Mouse (Mus musculus) kidney, adult 8-10 months (tissue): ENCODE results near the gene Cnnm1.

ENCODE experiments used
- DNase-seq, 2 experiments: peaks; one replicate each; pipeline ENCODE4 v3.0.0; 2022

The Cnnm1 gene

DNA sequence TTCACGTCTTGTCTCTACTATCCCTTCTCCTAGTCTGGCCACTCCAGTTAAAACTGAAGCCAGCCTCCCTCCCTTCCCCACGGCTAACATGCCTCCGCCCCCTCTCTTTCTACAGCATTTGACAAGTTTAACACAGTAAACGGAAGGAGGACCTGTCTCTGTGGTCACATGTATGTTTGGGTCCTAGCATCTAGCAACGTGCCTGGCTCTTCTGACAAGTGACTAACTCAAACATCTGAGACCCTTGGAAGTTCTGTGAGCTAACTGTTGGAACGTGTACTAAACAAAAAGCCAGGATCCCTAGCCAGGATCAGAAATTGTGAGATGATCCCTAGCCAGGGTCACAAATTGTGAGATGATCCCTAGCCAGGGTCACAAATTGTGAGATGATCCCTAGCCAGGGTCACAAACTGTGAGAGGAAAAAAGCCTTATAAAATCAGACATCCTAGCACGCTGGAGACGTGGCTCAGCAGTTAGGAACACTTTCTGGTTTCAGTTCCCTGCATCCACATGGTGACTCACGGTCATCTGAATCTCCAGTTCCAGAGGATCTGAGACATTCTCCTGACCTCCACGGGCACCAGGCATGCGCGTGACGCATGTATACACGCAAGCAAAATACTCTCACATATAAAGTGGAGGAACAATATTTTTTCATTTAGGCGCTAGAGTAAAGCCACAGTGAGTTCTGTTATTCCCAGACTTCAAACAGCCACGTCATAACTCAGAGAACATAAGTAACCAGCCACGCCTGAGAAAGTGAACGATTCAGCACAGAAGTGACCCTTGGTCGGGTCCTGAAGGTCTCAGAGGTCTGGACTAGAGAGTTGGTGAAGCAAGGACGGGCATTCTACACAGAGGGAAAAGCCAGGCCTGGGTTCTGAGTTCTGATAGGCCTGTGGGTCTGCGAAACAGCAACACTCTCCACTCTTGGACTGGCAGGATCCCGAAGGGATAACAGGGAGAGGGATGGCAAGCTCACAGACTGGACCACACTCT, 71.7 kb downstream of the Cnnm1 start:
- DNase-seq = peak; percentile 64 to 66

DNA sequence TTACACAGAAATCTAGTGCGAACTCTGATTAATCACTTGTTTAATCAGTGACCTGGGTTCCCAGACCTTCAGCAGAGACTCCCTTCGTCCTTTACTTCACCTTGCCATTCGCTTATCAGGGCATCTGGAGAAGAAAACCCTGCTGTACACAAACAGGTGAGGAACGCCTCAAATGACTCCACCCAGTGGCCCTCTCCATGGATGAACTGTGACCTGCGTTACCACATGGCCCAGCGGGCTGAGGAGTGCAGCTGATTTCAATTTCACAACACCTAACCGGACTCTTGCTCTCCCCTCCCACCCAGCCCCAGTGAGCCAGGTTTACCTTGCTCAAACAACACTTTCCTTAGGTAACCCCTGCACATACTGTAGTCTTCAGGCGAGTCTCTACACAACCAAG, 73.6 kb downstream of the Cnnm1 start:
- peak in 1 of 2 experiments; percentile 53 for DNase-seq

DNA sequence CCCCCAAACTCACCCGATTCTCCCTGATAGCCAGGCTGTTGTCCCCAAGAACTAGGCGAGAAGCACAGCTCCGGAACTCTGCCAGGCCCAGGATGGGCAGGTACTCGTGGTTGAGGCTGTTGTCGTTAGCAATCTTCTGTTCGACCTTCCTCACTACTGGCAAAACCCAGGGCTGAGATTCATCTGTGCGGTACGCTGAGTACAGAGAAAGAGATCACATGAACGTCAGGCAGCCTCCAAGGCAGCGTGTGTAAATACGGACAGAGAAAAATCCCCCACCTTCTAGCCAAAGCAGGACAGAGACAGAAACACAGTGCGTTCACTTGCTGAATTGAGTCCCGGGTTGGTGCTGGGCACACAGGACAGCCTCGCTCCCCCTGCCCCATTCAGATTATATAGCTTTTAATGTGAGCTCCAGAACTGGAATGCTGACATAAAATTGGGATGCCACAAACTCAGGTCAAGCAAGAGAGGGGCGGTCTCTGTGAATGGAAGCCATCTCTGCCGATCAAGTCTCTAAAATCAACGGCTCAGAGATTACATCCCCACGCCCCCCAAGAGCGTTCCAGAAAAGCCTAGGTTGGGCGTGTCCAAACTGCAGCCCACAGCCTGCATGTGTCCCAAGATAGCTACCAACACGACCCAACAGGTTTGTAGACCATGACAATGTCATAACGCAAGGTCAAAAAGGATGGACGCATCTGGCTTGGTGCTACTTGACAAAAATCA, 75.6 kb downstream of the Cnnm1 start:
- DNase-seq = no peak

DNA sequence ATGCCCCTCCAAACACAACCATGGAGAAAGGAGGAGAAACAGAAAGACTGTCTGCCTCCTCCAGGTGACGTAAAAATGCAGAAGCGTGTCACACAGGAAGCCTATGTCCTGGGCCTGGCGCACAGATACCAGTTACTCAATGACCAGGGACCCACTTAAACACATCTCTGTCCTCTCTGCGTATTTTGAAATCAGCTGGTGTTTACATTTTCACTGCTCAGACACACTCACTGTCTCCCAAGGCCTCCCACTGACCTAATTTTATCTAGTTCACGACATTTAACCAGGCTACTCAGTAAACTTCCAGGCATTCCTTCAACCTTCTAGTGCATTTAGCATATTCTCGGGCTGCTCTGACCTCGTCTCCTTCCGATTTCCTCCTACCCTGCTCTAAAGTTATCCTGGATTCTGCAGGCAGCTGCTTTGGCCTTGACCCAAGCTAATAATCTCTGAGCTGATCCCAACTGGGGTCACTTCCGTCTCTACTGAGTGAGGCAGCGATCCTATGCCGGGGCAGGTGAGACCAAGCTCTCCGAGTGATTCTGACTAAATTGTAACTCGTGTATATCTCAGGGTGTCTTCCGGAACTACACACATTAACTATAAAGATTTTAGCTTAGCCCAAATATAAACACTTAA, 76.3 kb downstream of the Cnnm1 start:
- no peak for DNase-seq

DNA sequence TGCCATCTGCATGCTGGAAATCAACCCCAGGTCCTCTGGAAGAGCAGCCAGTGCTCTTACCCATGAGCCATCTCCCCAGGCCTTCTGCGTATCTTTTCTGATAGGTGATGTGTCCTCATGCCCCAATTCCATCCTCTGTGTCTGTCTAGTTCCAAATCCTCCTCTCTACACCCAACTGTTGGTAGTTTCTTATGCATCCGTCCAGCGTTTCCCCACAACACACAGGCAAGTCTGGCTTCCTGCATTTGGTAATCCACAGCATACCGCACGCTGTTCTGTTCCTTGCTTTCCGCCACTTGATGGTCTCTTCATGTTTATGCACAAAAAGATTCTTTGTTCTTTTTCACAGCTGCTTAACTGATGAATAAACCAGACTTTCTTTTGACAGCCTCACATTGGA, 77.1 kb downstream of the Cnnm1 start:
- no peak for DNase-seq

DNA sequence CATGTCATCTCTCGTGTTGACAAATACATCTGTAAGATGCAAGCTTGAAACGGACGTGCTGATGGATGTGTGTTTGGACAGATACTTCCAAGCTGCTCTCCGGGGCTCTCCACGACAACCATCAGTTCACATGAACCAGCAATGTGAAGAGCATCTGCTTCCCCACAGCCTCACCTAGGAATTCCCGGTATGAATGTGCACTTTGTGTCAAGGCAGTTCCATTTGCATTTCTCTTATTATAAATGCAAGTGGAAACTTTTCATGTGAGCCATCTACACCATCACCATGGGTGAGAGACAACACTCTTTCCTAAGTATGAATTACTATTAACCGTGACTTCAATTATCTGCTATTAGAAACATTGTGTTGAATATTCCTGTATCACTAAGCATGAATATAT, 77.6 kb downstream of the Cnnm1 start:
- DNase-seq = no peak

DNA sequence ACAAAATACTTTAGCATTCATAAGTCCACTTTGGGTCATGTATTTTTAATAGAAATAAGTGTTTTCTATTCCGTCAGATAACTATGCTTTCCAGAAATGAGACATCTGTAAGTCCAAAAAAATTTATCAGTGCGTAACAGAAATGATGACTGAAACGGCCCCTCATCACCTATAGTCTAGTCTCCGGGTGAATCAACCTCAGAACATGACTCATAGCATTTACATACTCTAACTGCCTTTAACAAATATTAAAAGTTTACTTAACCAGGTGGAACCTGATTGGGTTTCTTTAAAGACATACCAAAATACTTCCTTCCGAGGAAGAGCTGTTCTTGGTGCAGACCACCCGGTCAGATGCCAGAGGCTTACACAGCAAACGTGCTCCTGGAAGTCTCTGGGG, 78.0 kb downstream of the Cnnm1 start:
- no peak for DNase-seq

DNA sequence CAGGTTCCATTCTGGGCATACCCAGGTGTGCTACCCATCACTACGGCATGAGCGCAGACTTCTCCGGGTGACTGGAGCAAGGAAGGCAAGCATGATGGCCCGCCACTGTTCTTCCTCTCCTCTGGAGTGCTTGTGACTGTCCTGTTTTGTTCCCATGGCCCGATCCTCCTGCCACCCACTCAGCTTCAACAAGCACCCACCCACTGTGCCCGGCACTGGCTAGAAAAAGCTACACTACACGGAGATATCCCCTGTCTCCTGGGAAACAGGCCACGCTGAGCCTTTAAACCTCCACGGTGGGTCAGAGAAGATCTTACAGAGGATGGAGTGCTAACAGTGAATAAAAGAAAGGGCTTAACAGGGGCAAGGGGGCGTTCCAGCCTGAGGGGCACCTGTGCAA, 79.0 kb downstream of the Cnnm1 start:
- no peak for DNase-seq

DNA sequence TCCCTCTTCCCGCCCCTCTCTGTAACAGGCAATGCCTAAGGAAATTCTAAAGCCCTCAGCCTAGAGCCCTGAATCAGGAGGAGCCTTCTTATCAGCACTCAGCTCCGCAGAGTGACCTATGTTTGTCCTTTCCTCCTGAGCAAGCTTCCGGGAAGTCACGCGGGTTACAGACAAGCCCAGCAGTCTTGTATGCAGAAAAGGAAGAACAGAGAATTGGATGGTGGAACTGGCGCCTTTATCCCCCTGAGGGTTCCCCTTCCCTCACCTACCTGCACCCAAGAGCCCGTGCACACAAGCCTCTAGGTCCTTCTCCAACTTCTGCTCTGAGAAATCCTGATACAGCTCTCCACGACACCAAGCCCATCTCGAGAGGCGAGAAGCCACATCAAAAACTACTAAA, 80.2 kb downstream of the Cnnm1 start:
- DNase-seq = no peak

DNA sequence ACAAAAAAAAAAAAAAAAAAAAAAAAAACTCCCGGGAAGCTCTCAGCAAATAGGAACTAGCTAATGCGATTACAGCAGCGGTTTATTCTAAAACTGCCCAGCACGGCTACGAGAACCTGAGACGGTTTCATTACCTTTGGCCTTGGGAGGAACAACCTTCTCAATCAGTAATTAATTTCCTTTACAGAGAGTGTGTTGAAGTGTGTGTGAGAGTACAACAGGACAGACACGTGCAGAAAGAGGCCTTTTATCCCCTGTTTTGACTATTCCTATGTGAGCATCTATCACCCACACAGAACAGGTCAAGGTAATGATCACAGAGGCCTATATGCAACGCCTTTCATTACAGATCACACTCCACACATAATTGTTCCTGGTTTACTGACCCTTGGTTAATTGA, 81.1 kb downstream of the Cnnm1 start:
- DNase-seq = no peak

DNA sequence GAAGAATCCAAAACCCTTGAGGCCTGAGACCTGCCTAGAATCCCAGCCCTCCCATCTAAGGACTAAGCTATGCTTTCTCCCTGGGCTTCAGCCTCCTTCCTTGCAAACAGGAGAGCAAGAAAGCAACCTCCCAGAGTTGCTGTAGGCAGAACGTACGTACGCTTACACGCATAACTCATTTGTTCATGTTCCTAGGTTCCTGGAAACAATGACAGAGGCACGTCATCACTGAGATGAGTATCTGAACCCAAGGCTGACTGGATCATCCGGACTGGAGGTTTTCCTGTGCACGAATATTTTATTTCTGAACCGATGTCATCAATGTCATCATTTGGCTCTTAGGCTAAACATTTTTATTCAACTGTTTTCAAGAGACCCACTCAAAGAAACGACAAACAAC, 81.8 kb downstream of the Cnnm1 start:
- DNase-seq = no peak

DNA sequence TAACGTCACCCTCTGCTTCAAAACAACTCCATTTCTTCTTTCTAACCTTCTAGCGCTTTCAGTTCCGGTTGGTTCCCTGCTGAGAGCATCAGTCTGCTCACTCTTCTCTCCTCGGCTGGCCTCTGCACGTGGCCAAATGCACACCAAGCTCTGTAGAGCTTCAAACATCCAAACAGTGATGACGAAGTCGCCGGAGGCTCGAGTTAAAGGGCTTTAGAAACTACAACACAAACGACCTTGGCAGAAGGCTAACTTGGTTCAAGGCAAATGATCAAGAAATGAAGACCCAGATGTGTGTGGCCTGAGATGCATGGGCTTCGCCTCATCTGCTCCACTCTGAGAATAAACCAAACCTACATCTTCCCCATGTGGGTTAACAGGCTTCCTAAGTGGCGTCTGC, 83.3 kb downstream of the Cnnm1 start:
- DNase-seq = peak in 1 of 2 experiments; percentile 37

DNA sequence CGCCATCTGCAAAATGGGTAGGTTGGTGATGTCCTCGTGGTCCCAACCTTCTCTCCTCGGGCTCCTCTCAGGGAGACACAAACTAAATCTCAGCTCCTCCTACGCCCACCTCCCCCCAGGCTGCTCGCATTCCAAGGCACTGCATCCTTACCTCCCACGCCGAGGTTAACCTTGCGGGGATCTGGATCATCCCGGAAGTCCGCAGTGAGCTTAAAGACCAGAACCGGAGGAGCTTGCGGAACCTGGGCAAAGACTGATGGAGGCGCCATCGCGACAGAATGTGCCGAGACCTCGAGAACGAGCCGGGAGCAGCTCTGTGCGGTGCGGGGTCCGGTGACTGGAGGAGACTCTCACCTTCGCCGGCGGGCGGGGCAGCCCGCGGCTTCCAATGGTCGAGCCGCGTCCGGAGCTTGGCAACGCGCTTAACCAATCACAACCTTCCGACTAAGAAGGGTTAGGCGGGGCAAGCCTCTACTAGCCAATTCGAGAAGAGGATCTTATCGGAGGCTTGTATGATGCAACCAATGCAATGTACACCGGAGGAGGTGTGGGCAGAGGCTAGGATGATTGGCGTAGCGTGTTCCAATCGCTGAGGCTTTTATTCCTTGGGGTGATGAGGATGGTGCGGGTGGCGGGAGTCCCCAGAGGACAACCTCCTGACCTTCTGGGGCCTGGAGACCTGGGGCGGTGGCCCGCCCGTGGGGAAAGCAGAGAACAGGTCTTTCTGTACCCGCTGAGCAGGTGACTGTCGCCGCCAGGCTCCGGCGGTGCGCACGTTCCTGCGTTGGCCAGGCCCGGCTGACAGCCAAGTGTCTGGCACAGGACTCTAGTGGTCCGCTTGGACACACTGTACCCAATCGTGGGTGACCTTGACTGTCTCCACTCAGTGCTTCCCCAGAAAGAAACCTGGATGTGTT, 84.2 kb downstream of the Cnnm1 start, which contains the start of gene Got1:
Got1 (minus strand) TSS at position 419 of the 917 bp plus-strand sequence.
- DNase-seq = peak; percentile 96 to 99

DNA sequence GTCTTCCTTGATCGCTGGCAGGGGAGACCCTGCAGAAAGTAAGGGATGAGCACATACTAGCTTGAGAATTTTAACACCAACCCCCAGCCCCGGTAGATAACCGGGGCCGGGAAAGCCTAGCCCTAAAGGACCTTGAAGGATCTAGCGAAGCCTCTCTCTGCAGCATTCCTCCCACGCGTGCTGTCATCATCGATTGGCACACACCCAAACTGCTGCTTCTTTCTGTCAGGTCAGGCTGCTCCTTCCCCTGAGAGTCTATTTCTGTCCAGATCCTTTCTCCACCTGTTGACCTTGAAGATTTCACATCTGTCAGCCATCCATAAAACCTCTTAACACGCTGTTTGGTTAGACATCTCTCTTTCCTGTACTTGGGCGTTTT, 84.9 kb downstream of the Cnnm1 start:
- peak in 1 of 2 experiments; percentile 44 for DNase-seq

DNA sequence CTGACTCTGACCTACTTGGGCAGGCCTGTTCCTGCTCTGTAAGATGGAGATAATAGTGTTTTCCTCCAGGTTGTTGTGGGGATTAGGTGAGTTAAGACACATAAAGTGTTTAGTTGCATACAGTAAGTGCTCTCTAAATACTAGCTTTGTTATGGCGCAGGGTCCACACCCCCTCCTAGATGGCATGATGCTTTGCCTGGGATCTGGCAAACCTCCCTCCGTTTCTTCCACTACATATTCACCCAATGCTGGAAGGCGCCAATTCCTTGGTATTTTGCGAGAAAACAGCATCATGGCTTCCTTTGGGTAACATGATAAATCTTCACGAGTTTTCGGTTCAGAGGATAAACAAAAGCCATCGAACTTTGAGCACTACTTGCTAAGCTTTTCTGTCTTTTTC, 85.3 kb downstream of the Cnnm1 start:
- DNase-seq = no peak

DNA sequence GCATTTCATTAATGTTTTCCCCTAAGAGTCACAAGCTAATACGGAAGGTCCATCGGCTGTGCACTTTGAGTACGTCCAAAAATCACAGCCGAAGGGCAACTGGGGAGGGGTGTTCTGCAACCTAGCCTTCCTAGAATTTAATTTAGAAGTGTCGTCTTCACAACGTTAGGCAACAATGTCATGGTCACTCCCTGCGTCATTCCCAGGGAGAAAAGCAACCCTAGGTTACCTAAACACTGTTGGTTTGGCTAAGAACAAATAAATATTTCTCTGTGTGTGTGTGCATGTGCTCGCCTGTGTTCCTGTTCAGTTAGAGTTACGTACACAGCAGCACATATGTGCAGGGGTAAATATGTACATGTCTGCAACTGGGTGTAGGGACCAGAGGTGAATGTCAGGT, 85.8 kb downstream of the Cnnm1 start:
- DNase-seq = no peak

DNA sequence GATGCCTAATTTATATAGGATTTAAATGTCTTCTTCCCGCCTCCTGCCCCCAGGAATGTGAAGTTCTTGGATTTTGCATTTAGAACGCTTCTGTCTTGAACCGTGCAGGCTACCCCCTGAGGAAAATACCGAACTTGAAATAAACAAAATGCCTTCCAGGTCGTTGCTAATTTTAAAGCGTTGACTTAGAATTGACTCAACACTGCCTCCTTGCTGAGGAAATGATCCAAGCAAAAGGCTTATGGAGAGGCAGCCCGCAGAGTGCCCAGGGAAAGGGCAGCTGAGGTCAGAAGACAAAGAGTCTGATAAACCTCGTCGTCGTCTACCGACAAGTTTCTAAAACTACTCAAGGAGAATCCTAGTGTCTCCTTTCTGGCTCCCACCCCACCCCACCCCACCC, 86.9 kb downstream of the Cnnm1 start:
- peak in 1 of 2 experiments; percentile 57 for DNase-seq

DNA sequence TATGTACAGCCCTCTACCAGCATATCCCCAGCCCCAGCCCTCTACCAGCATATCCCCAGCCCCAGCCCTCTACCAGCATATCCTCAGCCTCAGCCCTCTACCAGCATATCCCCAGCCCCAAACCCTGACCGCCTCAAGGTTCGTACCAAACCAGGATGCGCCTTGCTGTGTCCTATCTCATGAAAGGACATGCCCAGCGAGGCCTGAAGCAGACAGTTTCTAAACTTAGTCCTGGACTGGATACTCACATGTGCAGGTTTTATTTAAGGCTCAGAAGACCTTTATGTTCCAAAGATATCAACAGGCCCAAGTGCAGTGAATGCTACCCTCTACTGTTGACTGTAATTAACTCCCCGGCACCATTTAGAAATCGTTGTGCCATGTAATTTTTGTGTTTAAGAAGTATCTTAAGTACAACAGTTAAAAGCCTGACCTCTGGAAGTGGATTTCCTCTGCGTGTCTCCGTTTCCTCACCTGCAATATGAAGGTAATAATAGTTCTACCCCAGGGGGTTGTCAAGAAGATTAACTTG, 87.9 kb downstream of the Cnnm1 start:
- DNase-seq = no peak

DNA sequence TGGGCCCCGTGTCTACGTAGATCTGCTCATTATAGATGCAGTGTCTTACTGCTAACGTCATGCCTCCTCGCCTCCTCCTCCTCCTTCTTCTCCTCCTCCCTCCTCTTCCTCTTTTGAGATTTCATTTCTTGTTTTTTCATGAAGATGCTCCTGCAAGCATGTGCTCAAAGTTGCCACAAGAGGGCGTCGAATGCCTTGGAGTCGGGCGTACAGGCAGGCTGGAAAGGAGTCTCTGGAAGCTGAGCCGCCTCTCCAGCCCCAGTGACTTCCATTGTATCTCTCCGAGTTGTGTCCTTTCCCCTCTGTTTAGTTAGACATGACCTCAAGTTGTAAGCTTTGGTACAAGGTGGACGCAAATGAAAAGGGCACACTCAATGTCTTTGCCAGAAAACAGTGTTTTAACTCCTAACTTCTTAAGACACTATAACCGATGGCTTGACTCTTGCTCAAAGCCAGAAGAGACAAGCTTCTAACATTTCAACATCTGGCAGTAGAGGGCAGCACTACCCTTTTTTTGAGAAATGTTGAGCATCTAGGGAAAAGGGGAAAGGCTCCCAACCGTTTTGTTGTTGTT, 90.0 kb downstream of the Cnnm1 start:
- DNase-seq = peak; percentile 71 to 78

DNA sequence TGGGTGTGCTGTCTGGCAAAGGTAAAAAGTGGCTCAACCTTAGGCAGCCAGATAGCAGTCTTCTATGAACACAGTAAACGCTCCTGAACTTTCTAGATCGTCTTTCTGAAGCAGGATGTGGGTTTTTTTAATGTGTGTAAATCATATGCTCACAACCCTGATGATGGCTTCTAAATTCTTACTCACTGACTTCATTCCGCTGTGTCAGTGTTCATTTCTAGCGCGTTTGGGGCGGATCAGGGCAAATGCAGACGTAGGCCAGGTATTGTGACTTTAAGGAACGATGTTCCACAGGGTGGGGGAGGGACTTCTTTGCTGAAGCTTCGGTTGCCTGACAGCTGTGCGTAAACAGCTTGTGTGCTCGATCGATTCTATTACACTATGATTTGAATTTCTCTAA, 90.7 kb downstream of the Cnnm1 start:
- DNase-seq = no peak

DNA sequence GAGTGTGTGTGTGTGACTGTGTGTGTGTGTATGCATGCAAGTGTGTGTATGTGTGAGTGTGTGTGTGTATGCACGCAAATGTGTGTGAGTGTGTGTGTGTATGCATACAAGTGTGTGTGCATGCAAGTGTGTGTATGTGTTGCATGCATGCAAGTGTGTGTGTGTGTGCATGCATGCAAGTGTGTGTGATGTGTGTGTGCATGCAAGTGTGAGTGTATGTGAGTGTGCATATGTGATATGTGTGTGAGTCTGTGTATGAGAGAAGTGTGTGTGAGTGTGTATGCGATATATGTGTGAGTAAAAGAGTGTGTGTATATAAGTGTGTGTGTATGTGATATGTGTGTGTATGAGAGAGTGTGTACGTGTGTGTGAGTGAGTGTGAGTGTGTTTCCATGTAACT, 95.1 kb downstream of the Cnnm1 start:
- DNase-seq = no peak
